Mouse (Mus musculus) T-cell, adult 2 months (primary cell): ENCODE measurements around the gene Ptpn20.

Experiments
- DNase-seq: peaks from one replicate; pipeline ENCODE4 v3.0.0; 2022; ENCODE audit warnings: low spot score

Gene Ptpn20

GRCm38 (mm10) chr14:33588951-33589350 lies at the start of gene Ptpn20:
Gene Ptpn20, plus strand, starts transcription at chr14:33589207.
- no peak for DNase-seq

DNA sequence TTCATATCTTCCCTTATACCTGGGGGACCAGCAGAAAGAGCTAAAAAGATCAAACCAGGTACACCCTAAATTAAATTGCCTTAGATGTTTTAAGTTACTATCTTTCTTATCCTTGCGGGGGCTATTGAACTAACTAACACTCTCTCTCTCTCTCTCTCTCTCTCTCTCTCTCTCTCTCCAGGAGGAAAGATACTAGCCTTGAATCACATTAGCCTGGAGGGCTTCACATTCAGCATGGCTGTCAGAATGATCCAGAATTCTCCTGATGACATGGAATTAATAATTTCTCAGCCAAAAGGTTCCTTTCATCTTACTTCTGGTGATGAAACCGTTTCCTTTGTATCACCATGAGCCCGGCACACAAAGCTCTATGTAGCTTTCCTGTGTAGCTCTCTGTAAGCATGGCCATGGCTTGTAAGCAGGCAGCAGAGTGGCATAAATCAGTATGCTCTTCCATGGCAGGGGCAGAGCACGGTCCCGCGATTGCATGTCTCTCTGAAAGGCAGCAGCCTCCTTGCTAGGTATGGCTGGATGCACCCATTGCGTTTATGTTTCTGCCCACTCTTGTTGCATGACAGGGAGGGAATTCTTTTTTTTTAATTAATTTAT lies 49.3 kb upstream of the Ptpn20 start:
- no peak for DNase-seq

DNA sequence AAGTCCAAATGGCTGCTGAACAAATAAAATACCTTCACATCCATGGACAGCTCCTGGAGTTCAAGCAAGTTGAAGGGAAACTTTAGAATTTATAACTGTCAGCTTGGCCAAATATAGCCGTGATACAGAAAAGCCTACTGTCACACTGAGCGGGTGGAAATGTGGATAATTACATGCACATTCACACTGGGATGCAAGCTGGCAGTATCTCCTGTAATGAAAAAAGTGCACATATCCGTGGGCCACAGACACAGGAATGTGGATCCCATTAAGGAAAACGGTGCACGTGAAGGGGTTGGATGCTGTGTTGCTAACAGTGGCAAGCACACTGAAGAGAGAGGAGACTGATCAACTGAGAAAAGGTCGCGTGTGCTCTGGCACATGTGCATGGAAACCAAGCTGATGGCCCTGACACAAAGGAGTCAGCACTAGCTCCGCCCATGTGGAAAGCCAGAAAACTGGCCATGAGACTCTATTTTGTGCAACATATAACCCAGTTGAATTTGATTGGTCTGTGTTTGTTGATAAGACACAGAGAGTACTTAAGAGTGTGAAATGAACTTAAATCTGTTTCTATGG lies 43.4 kb upstream of the Ptpn20 start:
- DNase-seq = no peak

DNA sequence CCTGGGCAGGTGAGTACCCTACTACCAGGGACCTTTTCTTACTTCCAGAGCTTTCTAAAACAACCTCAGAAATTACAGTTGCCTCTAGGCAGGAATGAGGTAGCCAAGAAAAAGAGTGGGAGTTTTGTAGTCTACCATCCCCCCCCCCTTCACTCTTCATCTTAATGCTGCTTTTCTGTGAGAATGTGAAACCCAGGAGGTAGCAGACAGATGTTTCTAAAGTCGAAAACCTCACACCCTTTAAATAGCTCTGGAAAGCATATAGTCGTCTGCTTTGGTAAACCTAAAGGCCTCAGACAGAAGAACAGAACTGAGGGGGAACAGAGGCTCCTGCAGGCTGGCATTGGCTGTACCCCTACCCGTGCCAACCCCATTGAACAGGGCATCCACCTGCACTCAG lies 40.4 kb upstream of the Ptpn20 start:
- DNase-seq = no peak

- no peak for DNase-seq
These were observed 39.2 kb upstream of the Ptpn20 start for GRCm38 (mm10) chr14:33549856-33550255.

DNA sequence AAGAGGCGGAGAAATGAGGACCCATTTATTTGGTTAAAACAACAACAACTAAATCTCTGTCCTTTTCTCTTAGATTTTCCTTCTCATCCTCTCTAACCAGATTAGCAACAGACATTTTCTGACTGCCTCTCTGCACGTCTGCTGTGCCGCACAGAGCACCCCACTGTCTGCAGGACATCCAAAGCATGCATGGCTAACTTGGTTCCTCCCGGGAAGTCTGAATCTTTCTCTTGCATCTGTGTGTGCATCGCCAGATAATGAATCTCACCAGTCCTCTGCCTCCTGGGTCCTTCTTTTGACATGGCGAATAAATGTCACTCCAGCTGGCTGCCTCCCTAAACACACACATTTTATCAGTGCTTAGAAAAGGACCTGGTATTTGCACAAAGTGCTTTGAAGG lies 18.3 kb upstream of the Ptpn20 start:
- DNase-seq = no peak

GRCm38 (mm10) chr14:33573643-33574042 lies 15.4 kb upstream of the Ptpn20 start:
- DNase-seq = no peak

- no peak for DNase-seq
These were observed 9.1 kb upstream of the Ptpn20 start for GRCm38 (mm10) chr14:33579771-33580484.

GRCm38 (mm10) chr14:33598376-33599130 lies 9.5 kb downstream of the Ptpn20 start:
- no peak for DNase-seq

DNA sequence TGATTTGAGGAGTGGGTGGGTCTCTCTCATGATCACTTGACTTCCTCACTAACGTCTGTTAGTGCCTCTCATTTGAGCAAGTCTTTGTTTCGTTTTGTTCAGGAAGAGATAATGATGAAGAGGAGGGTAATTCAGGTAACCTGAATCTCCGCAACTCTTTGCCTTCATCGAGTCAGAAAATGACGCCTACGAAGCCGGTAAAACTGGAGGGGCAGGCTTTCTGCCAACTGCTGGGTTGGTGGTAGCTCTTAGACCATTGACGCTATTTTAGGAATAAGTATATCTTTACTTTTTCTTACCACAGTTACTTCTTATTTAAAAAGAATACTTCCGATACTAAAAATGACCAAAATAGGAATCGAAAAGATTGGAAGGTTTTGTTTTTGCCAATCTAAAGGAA lies 18.4 kb downstream of the Ptpn20 start:
- no peak for DNase-seq

DNA sequence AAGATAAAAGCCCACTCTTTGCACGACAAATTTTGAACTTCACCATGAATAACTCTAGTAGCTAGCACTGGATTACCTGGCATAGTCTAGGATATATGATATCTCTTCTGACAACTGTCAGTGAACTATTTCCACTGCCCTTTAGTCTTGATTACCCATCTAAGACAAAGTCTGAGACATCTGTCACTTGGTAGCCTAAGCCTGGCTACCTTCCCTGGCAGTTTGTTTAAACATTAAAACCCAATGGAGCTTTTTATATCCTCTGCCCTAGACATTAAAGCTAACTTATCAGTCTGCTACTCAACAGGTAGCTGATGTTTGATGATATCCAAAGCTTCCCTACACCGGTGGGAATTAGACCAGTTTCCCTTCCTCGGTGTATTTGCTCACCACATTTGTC lies 36.0 kb downstream of the Ptpn20 start:
- no peak for DNase-seq

- DNase-seq = no peak
These were observed 43.9 kb downstream of the Ptpn20 start for GRCm38 (mm10) chr14:33632790-33633372.

GRCm38 (mm10) chr14:33634354-33634753 lies 45.3 kb downstream of the Ptpn20 start:
- DNase-seq = no peak

GRCm38 (mm10) chr14:33634774-33635173 lies 45.8 kb downstream of the Ptpn20 start:
- no peak for DNase-seq

DNA sequence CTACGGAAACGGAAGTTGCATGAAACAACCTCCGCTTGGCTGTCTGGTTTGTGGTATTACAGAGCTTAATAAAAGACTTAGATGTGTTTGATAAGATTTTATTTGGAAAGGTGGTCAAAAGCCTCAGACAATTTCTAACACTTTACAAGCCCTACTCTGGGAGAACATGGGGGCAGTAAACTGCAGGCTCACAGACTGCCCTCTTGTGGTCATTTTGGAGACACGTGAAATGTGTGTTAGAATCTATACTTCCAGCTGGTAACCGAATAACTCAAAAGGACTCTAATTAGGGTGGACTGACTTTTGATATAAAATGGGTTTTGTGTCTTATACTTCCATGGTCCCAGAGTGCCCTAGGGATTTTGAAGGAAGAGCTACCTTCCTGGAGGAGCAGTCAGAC lies 50.4 kb downstream of the Ptpn20 start:
- DNase-seq = no peak

DNA sequence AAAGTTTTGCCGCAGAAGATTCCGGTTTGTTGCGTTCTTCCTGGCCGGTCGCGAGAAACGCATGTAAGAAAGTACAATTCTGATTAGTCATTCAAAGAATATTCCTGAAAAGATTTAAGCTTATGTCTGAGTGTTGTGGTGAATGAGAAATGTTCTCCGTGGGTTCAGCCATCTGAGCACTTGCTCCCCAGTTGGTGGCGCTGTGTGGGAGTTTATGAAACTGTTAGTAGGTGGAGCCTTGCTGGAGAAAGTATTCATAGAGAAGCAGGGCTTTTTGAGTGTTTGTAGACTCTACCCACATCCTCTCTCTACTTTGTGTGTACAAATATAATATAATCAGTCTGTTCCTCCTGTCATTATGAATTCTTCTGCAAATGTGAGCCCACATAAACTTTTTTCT lies 61.7 kb downstream of the Ptpn20 start:
- DNase-seq = no peak

DNA sequence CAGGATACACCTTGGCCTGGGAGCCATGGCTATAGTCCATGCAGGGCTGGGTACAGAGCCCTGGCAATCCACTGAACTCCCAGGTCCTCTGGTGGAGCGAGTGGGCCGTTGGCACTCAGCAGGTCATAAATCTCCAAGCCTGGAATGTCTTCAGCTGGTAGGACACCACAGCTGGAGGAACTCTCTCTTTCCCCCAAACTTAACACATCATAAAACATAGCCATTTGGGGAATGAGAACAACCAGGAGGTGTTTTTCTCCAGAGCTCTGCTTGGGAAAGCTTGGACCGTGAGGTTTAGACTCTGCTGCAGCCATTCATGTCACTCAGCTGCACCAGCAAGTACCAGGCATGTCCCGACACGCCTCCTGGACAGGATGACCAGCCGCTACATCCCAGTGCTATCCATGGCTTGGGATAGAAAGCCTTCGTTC lies 68.5 kb downstream of the Ptpn20 start:
- DNase-seq = no peak

GRCm38 (mm10) chr14:33658331-33658730 lies 69.3 kb downstream of the Ptpn20 start:
- no peak for DNase-seq

GRCm38 (mm10) chr14:33662080-33662479 lies 73.1 kb downstream of the Ptpn20 start:
- no peak for DNase-seq

DNA sequence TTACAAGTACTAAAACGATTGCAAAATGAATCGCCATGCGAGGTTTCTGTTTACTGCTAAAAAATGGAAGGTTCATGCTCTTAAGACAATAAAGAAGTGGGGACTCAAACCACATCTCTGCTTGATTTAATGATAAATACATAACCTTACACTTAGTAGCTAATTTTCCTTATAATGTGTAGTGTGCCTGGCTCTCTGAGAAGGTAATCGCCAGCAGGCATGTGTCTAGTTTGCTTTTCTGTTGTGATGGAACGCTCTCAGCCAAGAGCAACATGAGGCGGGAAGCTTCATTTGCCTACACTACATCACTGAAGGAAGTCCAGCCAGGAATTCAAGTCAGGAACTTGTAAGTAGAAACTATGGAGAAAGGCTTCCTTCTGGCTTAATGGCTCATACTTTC lies 77.3 kb downstream of the Ptpn20 start:
- DNase-seq = no peak

DNA sequence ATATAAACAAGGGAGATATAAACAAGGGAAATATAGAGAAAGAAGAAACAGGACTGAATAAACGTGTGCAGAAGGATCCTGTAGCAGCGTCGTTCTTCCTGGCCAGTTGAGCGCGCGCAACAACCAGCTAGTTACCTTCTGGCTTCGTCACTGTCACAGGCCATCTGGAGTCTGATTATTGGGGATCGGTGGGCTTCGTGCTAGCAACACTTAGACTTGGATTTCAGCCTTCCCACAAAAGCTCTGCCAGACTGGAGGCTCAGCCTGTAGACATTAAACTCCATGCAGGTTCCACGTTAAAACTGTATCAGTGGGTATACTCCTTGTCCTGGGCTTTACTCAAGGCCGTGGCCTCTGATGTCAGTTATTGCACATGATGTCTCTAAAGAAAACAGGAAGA lies 80.9 kb downstream of the Ptpn20 start:
- no peak for DNase-seq

DNA sequence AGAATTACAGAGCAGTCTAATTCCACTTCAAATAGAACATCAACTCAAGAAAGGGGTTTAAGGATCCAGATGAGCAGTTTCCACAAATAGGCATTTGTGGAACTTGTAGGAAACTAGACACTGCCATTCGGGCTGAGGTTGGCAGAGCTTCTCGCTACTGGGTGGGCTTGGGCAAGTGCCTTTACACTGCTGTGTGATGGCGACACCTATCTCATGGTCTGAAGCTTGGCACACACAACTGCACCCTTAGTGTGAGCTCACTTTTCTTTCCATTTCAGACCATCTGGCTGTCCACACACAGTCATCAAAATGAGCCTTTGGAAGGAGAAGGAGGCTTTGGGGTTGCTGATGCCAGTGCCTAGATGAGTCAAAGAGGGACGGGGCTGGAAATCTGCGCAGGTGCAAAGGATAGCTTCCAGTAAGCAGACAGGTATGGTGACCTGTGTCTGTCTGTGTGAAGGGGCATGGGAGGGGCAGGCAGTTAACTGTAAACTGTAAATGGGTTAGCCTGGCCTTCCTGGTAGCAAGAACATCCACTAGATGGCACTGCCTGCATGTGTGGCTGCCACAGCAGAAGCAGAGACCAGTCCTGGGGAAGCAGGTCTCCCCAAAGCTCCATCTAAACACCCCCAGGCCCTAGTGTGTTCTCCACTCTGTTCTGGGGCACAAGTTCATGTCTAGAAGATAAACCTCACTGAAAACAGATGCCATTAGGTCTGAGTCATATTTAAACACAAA lies 84.5 kb downstream of the Ptpn20 start:
- no peak for DNase-seq
